Mouse (Mus musculus) hindbrain, embryonic 10.5 days (tissue): ENCODE measurements around the gene Zzz3. TPM values are rescaled to one million over a fixed set of nuclear protein-coding genes. Genes with fewer than 3 reads are reported as not detected.
"Not testable (repeated sequence)": the region's sequence is repeated elsewhere in the genome, so short reads cannot be mapped to it uniquely, and the experiment has no call there.

Experiments
- DNase-seq: peaks from one replicate; pipeline ENCODE4 v3.0.0-alpha.2; 2017; ENCODE audit warnings: low spot score
- H3K27ac ChIP-seq: fragments of 300-500 bp; sonication (generic); 2 replicates; pipeline ENCODE4 v1.5.1; 2016; ENCODE audit warnings: mild to moderate bottlenecking, moderate library complexity
- H3K27me3 ChIP-seq: fragments of 300-500 bp; sonication (generic); 2 replicates; pipeline ENCODE4 v1.6.1; 2016; ENCODE audit warnings: mild to moderate bottlenecking; ENCODE audit not compliant: poor library complexity, insufficient read depth, severe bottlenecking
- H3K36me3 ChIP-seq: fragments of 300-500 bp; sonication (generic); 2 replicates; pipeline ENCODE4 v1.6.1; 2016; ENCODE audit warnings: mild to moderate bottlenecking, moderate library complexity
- H3K4me1 ChIP-seq: fragments of 300-500 bp; sonication (generic); replicated peaks from 2 replicates; pipeline ENCODE4 v1.6.1; 2016; ENCODE audit warnings: mild to moderate bottlenecking
- H3K4me3 ChIP-seq: fragments of 300-500 bp; sonication (generic); 2 replicates; pipeline ENCODE4 v1.5.1; 2016; ENCODE audit warnings: mild to moderate bottlenecking, moderate library complexity
- H3K9me3 ChIP-seq: fragments of 300-500 bp; sonication (generic); 2 replicates; pipeline ENCODE4 v1.6.1; 2016; ENCODE audit warnings: mild to moderate bottlenecking, moderate library complexity
- WGBS: fragments of 180-500 bp; shearing (Covaris S2); methylation state at CpG from one replicate; pipeline ENCODE4 v1.1.7; 2016; 5-methylcytosine and 5-hydroxymethylcytosine counted together
- polyA plus RNA-seq: library from polyadenylated mRNA; unstranded; fragments of >200 nt; fragmentation: Nextera tagmentation; extraction: Ambion mirVana; gene quantifications from 2 replicates; pipeline ENCODE4 v1.2.1, GENCODE M21; 2016

Gene Zzz3
- polyA plus RNA-seq, 1 experiment from 2014 or later: 41.3 TPM

DNA sequence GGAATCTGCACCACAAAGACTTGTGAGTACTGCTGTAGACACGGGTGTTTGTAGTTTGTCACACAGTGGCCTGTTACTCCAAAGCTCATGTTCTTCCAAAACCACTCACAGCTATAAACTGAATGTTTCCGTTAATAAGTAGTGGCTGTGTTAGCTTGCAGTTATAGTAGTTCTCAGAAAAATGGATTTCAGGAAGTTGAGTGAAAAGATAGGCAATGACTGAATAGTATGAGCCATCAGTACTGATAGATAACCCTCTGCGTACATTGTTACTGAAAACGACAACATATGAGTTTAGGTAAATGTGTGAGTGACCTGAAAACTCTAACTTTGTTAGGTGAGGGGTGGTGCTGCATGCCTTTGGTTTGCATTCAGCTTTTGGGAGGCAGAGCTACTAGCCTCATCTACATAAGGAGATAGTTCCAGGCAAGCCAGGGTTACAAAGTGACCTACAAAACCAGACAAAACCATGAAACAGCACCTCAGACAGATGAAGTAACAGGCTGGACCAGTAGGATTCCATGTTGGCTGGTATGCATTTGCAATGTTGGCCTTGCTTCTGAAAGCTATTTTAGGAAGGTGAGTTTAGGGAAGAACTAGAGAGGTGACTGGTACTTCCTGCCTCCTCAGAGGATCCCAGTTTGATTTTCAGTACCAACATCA, 10.8 kb downstream of the Zzz3 start:
- WGBS: 88% methylated on average over 4 of the region's 4 CpGs

DNA sequence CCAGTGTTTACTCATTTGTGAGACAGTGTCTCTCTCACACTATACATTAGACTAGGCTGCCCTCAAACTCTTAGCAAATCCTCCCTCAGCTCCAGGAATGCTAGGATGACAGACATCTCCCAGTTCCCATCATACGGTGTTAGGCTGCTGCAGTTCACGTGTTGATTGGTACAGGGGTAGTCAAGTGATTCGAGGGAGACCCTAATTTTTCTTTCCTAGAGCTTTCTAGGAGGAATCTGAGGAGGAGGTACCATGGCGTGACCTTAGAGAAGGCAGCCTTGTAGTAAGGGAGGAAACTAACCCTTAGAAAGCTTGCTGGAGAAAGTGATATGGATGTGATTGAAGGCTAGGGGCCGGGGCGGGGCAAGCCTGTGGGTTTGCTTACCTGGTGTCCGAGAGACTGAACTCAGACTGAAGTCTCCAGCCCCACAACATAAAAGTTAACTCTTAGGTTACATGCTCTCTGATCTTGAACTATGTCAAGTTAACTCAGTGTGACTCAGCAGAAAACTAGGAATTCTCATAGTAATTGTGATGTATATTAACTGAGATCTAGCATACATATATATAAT, 15.8 kb downstream of the Zzz3 start:
- 90% methylated on average over 7 of the region's 7 CpGs for WGBS
- Histone ChIP-seq H3K4me1 (0 out of 2 replicates have a peak, but pooled peaks cover 4% of the 10 kb centered on the region), H3K4me3 (no peak overlapping the region), H3K27me3 (no peaks in the 10 kb centered on the region), H3K27ac (no peak overlapping the region), H3K9me3 (no peaks in the 10 kb centered on the region), H3K36me3 (0 out of 2 replicates have a peak, but pooled peaks cover 6% of the 10 kb centered on the region)
- DNase-seq: no peak

More for the DNA sequence above, 10.8 kb downstream of the Zzz3 start:
- no peak overlapping the region for H3K27ac ChIP-seq
- H3K9me3 ChIP-seq: no peaks in the 10 kb centered on the region
- no peak for DNase-seq
- H3K4me1 ChIP-seq: peaks cover 16% of the 10 kb centered on the region
- 0 out of 2 replicates have a peak, but pooled peaks cover 6% of the 10 kb centered on the region for H3K36me3 ChIP-seq
- no peak overlapping the region for H3K4me3 ChIP-seq
- H3K27me3 ChIP-seq: no peaks in the 10 kb centered on the region

DNA sequence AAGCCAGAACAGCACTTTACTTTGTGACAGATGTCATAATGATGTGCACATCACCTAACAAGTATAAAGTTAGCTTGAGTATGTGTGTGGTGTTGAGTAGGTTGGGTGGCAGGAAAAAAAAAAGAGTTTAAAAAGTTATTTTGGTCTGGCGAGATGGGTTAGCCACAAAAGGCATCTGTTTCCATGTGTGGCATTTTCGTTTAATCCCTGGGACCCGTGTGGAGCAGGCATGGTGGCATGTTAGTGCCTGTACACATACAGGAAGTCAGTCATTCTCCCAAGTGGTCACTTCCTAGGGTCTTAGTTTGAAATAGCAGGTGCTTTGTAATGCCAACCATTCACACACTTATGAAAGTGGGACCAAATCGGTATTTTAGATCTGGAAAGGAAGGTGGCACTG, 17.1 kb downstream of the Zzz3 start:
- no peak for DNase-seq
- Histone ChIP-seq H3K36me3 (0 out of 2 replicates have a peak, but pooled peaks cover 6% of the 10 kb centered on the region), H3K4me1 (0 out of 2 replicates have a peak, but pooled peaks cover 4% of the 10 kb centered on the region), H3K4me3 (no peak overlapping the region), H3K27me3 (no peaks in the 10 kb centered on the region), H3K9me3 (no peaks in the 10 kb centered on the region), H3K27ac (no peak overlapping the region)
- 89% methylated on average over 4 of the region's 4 CpGs for whole genome bisulfite sequencing

DNA sequence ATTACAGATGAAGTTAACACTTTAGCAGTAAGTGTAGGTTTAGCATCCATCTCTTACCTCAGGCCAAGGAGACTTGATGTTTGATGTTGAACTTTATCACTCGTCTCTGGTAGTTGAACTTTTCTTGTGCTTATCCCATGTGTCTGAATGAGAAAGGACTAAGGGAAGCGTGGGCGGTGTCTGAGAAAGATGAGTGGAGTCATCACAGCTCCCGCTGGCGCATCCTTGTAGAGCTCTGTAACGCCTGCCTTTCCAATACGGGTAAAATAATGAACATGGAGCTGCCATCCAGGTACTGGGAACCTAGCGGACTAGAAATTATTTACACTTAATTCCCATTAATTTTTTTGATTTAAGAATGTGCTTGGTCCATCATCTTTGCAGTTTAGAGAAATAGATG, 33.7 kb downstream of the Zzz3 start:
- Histone ChIP-seq H3K27ac (no peak overlapping the region), H3K9me3 (no peaks in the 10 kb centered on the region), H3K4me1 (no peaks in the 10 kb centered on the region), H3K4me3 (no peak overlapping the region), H3K36me3 (peaks cover 62% of the 10 kb centered on the region), H3K27me3 (no peaks in the 10 kb centered on the region)
- WGBS: 95% methylated on average over 8 of the region's 8 CpGs
- no peak for DNase-seq

DNA sequence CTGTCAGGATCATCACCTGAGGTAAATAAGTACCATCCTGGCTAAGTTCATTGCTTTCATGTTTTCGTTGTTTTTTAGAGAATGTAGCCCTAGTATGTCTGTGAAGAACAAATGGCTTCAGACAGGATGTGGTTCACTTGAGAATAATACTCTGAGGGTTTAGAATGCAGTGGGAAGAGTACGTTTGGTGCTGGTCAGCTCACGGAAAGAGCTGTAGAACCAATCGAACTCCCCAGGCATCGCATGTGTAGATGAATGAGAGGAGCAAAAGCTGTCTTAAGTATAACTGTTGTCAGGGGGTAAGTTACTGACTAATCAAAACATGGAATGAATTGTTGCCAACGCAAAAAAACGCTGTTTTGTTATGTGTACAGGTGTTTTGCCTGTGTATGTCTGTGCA, 37.4 kb downstream of the Zzz3 start:
- WGBS: 95% methylated on average over 7 of the region's 7 CpGs
- Histone ChIP-seq H3K36me3 (peaks cover 54% of the 10 kb centered on the region), H3K9me3 (no peaks in the 10 kb centered on the region), H3K27ac (no peak overlapping the region), H3K4me1 (no peaks in the 10 kb centered on the region), H3K27me3 (no peaks in the 10 kb centered on the region), H3K4me3 (no peak overlapping the region)
- DNase-seq: no peak

DNA sequence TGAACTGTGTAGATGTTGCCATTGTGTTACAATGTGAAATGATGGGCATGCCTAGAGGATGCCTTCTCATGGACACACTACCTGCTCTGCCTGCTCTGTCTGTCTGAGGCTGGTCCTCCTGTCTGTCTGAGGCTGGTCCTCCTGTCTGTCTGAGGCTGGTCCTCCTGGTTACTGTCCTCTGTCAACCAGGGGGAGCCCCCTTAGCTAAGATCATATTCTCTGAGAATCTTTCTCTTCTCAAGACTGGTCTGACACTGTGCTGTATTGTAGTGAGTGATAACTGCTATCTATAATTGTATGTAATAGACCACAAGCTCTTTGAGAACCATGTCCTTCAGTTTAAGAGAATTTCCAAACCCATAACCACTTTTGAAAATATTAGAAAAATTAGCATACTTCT, 40.3 kb downstream of the Zzz3 start:
- H3K36me3 ChIP-seq: peaks cover 40% of the 10 kb centered on the region
- H3K4me3 ChIP-seq: no peak overlapping the region
- DNase-seq: no peak
- no peaks in the 10 kb centered on the region for H3K4me1 ChIP-seq
- no peaks in the 10 kb centered on the region for H3K27me3 ChIP-seq
- no peaks in the 10 kb centered on the region for H3K9me3 ChIP-seq
- H3K27ac ChIP-seq: no peak overlapping the region

DNA sequence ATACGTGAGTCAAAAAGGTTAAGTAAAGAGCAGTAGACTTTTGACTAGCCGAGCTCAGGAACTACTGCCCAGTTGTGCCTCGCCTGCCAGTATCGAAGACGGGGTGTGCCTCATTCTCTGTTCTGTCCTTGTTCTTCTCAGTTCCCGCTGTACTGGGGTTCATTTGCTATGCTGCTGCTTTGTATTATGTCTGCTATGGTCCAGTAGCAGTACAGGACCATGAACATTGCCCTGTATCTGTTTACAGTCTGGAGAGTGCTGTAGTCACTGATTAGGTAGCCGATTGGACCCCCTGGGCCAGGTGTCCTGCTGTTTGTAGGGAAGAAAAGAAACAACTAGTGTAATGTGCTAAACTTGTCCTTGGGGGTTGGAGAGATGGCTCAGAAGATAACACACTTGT, 42.8 kb downstream of the Zzz3 start:
- H3K36me3 ChIP-seq: peaks cover 29% of the 10 kb centered on the region
- 94% methylated on average over 7 of the region's 7 CpGs for WGBS
- H3K4me1 ChIP-seq: no peaks in the 10 kb centered on the region
- H3K9me3 ChIP-seq: no peaks in the 10 kb centered on the region
- H3K27me3 ChIP-seq: no peaks in the 10 kb centered on the region
- no peak for DNase-seq
- no peak overlapping the region for H3K27ac ChIP-seq
- H3K4me3 ChIP-seq: no peak overlapping the region

DNA sequence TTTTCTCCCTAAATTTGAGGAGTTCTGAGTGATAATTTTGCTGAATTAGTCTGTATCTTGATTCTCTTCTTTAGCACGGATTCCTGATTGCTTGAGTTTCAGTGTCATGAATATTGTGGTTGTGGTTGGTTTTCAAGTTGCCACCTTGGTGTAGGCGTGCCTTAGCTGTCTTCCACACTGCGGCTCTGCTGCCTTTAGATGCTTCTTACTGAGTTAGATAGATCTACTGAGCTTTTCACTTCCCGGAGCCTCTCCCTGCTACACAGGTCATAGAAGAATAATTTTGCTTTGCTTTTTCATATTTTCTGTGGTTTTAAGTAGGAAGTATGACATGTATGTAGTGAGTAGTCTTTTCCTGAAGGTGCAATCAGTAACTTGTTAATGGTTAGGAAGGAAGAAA, 47.5 kb downstream of the Zzz3 start:
- no peak overlapping the region for H3K27ac ChIP-seq
- no peak for DNase-seq
- WGBS: 90% methylated on average over 4 of the region's 4 CpGs

DNA sequence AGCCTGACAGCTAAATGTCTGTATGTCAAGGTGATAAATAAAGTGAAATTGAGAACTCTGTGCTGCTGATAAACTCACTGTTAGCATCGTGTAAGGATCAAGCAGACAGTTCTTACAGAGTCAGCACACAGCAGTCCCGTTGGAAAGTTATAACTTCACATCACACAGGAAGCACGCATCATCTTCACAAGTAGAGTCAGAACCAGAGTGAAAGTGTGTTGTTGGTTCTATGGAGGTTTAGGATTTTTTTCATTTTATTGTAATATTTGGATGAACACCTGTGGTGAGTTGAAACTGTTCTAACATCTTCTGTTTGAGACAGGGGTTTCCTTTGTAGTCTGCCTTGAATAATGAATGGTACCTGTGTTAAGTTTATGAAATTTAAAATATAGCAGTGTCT, 48.8 kb downstream of the Zzz3 start:
- DNase-seq: no peak
- no peak overlapping the region for H3K4me3 ChIP-seq
- H3K4me1 ChIP-seq: no peaks in the 10 kb centered on the region
- peaks cover 11% of the 10 kb centered on the region for H3K36me3 ChIP-seq
- WGBS: 94% methylated on average over 3 of the region's 3 CpGs
- no peaks in the 10 kb centered on the region for H3K27me3 ChIP-seq
- H3K27ac ChIP-seq: no peak overlapping the region
- no peaks in the 10 kb centered on the region for H3K9me3 ChIP-seq

More for the DNA sequence above, 47.5 kb downstream of the Zzz3 start:
- Histone ChIP-seq H3K36me3 (peaks cover 15% of the 10 kb centered on the region), H3K4me3 (no peak overlapping the region), H3K4me1 (no peaks in the 10 kb centered on the region), H3K9me3 (no peaks in the 10 kb centered on the region), H3K27me3 (no peaks in the 10 kb centered on the region)

DNA sequence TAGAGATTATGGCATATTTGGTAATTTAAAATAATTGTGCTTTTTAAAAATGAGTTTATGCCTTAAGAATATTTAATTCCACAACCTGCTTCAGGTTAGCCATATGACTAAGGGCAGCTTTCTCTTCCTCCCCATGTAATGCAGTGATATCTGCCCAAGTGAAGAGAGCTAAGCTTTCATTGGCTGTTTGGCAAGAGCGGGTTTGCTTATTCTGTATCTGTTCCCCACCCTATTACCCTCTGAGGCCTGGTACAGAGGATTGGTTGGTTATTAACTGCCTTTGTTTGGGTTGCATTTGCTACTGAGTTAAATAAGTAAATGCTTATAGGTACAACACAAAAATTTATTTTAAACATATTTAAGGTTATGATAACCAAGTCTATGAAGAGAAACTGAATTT, 51.7 kb downstream of the Zzz3 start:
- Histone ChIP-seq H3K9me3 (no peaks in the 10 kb centered on the region), H3K4me1 (no peaks in the 10 kb centered on the region), H3K4me3 (no peak overlapping the region), H3K36me3 (peaks cover 39% of the 10 kb centered on the region), H3K27ac (no peak overlapping the region), H3K27me3 (no peaks in the 10 kb centered on the region)
- DNase-seq: no peak
- 92% methylated on average over 1 of the region's 1 CpGs for WGBS

DNA sequence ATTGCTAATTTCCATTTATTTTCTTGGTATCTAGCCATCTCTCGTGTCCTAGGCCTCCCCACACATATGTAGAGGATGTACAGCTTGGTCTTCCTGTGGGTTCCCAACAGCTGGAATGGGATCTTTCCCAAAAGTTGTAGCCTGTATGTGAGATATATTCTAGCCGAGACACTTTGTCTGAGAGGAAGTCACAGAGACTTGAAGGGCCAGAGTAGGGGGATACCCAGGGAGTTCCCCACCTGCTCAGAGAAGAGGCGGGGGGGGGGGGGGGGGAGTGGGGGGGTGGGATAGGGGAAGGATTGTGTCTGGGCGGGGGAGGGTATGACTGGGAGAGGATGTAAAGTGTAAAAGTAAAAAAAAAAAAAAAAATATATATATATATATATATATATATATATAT, 57.9 kb downstream of the Zzz3 start:
- no peak overlapping the region for H3K27ac ChIP-seq
- H3K4me1 ChIP-seq: no peaks in the 10 kb centered on the region
- H3K9me3 ChIP-seq: no peaks in the 10 kb centered on the region
- no peak overlapping the region for H3K4me3 ChIP-seq
- H3K27me3 ChIP-seq: no peaks in the 10 kb centered on the region
- H3K36me3 ChIP-seq: peaks cover 91% of the 10 kb centered on the region
- WGBS: 81% methylated on average over 3 of the region's 4 CpGs
- no peak for DNase-seq

DNA sequence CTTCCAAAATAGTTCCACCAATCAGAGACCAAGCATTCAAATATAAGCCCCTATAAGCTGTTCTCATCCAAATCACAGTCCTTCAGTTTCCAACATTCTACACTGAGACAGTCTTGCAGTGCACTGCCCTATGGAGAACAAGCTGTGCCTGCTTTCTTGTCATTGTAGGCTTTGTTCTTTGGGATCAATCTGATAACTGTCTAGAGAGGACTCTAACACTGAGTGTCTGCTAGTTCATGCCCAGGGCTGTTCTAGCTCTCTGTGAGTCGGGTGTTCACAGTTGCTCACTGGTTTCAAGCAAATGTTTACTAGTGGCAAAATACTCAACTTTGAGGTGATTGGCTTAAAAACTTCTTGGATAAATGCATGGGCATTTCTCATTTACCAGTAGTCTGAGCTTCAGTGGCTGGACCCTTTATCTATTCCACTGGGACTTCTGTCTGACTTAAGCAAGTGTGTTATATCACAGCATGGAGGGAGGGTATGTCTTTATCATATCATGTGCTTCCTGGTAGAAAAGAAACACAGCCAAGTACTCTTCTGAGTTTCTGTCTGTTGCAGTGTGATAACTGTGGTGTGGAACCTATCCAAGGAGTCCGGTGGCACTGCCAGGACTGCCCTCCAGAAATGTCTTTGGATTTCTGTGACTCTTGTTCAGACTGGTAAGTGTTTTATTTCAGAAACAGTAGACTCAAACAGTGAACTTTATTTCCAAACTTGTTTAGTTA, 62.2 kb downstream of the Zzz3 start:
- 97% methylated on average over 2 of the region's 2 CpGs for WGBS
- H3K27ac ChIP-seq: no peak overlapping the region
- H3K9me3 ChIP-seq: no peaks in the 10 kb centered on the region
- DNase-seq: no peak
- peaks cover 85% of the 10 kb centered on the region for H3K36me3 ChIP-seq
- H3K4me3 ChIP-seq: no peak overlapping the region
- H3K4me1 ChIP-seq: peaks cover 2% of the 10 kb centered on the region; the same call in 1 of the 2 replicates
- no peaks in the 10 kb centered on the region for H3K27me3 ChIP-seq

DNA sequence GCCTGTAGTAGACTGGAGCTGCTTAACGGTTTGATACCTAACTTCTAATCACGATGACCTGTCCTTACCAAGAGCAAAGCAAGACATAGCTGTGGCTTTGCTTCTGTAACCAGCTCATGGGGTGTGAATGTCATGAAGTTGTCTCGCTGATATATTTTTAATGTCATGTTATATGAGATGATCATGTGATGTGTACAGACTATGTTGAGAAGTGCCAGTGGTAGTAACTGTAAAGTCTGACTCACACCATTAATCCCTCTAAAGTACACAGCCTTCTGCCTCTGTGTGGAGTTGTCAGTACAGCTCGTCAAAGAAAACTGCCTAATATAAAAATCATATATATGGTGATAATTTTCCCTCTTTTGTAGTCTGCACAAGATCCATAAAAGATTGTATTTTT, 63.6 kb downstream of the Zzz3 start:
- H3K36me3 ChIP-seq: peaks cover 84% of the 10 kb centered on the region
- not testable (repeated sequence) for H3K27ac ChIP-seq, H3K9me3 ChIP-seq, H3K27me3 ChIP-seq, DNase-seq, H3K4me1 ChIP-seq, H3K4me3 ChIP-seq
- WGBS: 96% methylated on average over 4 of the region's 4 CpGs
